9 mouse cellular contexts compared by ENCODE assay signal in genomic region chr1:172357550-172357949, GRCm38 (mm10). TPM values are rescaled to one million over a fixed set of nuclear protein-coding genes. Genes with fewer than 3 reads are reported as not detected.
A peak's percentile ranks its signal among the peaks of the same experiment; 100 is the strongest.
DNase-seq lines count a peak whose midpoint lies in the region; ATAC-seq and TF ChIP-seq lines count a peak whose summit lies in the region.
"Had no signal": no experiment of that assay in that cellular context is flagged by ENCODE, and none has a peak within 500 bp of the region (broad histone marks: within the 10 kb centered on the region; RNA-seq: fewer than 3 reads in every experiment).

No protein-coding gene starts in this region.

- peak; percentile 98 for TF ChIP-seq CTCF in layer of hippocampus, adult 2 months (conservative IDR thresholded peaks at IDR 0.05)
- peak; percentile 96 for TF ChIP-seq CTCF in ES-Bruce4 (IDR thresholded peaks at IDR 0.05; ENCODE audit: low read depth, low read length)

- 0% methylated on average over 1 of the region's 1 CpGs for WGBS in forebrain, embryonic 16.5 days

- no peak for TF ChIP-seq POLR2A in ES-Bruce4 (IDR thresholded peaks at IDR 0.05; ENCODE audit: insufficient read depth, low read length)

- no peaks in the 10 kb centered on the region for H3K4me1 ChIP-seq in ES-Bruce4 (ENCODE audit: control insufficient read depth, insufficient read depth, low read length)
- H3K4me1 ChIP-seq in forebrain, embryonic 16.5 days (replicated peaks; ENCODE audit: control insufficient read depth, insufficient read depth, low read length) = peaks cover 12% of the 10 kb centered on the region
- H3K4me1 ChIP-seq: embryonic facial prominence, embryonic 12.5 days had no signal

- peak; percentile 60 to 67 for DNase-seq in layer of hippocampus, adult 2 months (ENCODE audit: low spot score in 2 of 2)
- DNase-seq in layer of hippocampus, adult 11-12 months (ENCODE audit: low spot score) = no peak
- DNase-seq in cerebellum, adult 18-20 months = peak; percentile 59 to 87
- DNase-seq in kidney, adult 9 months = peak; percentile 57
- DNase-seq in testis, postnatal 10 days (ENCODE audit: low spot score) = peak; percentile 80

- peak; percentile 60 for ATAC-seq in forebrain, embryonic 16.5 days
- peak; percentile 98 for ATAC-seq in megakaryocyte, adult 5-6 weeks (ENCODE audit: poor library complexity, severe bottlenecking)

- no peak overlapping the region for H3K9ac ChIP-seq in ES-Bruce4 (ENCODE audit: low read depth, poor library complexity, severe bottlenecking)
- no peak overlapping the region for H3K9ac ChIP-seq in forebrain, embryonic 16.5 days (replicated peaks; ENCODE audit: low read depth, low read length)
- H3K9ac ChIP-seq: embryonic facial prominence, embryonic 12.5 days had no signal

- H3K27ac ChIP-seq in layer of hippocampus, adult 2 months = peak overlapping the region; percentile 70
- no peak overlapping the region for H3K27ac ChIP-seq in ES-Bruce4 (ENCODE audit: insufficient read depth, low read length)
- no peak overlapping the region for H3K27ac ChIP-seq in forebrain, embryonic 16.5 days (ENCODE audit: low read length)
- H3K27ac ChIP-seq: embryonic facial prominence, embryonic 12.5 days had no signal

- 0 out of 2 replicates have a peak, but pooled peaks have one; percentile 27 for TF ChIP-seq EP300 in ES-Bruce4 (IDR thresholded peaks at IDR 0.05; ENCODE audit: insufficient read depth, low read depth, low read length)

- no peak overlapping the region for H3K4me2 ChIP-seq in forebrain, embryonic 16.5 days (ENCODE audit: low read length)
- H3K4me2 ChIP-seq: embryonic facial prominence, embryonic 12.5 days had no signal

- H3K27me3 ChIP-seq in ES-Bruce4 (ENCODE audit: control insufficient read depth, insufficient read depth, low read length, poor library complexity, severe bottlenecking) = no peaks in the 10 kb centered on the region
- H3K27me3 ChIP-seq in forebrain, embryonic 16.5 days (replicated peaks; ENCODE audit: control insufficient read depth, insufficient read depth, low read length) = no peaks in the 10 kb centered on the region

- H3K9me3 ChIP-seq in ES-Bruce4 (replicated peaks; ENCODE audit: control insufficient read depth, insufficient read depth, low read length, poor library complexity, severe bottlenecking) = no peaks in the 10 kb centered on the region
- H3K9me3 ChIP-seq in forebrain, embryonic 16.5 days (ENCODE audit: control insufficient read depth, low read length) = no peaks in the 10 kb centered on the region
- H3K9me3 ChIP-seq: embryonic facial prominence, embryonic 12.5 days had no signal

- no peak overlapping the region for H3K4me3 ChIP-seq in layer of hippocampus, adult 2 months
- H3K4me3 ChIP-seq in ES-Bruce4 (ENCODE audit: low read depth, low read length) = no peak overlapping the region
- H3K4me3 ChIP-seq in forebrain, embryonic 16.5 days (replicated peaks; ENCODE audit: low read length) = no peak overlapping the region
- H3K4me3 ChIP-seq: embryonic facial prominence, embryonic 12.5 days had no signal

- H3K36me3 ChIP-seq in ES-Bruce4 (ENCODE audit: control insufficient read depth, insufficient read depth, low read length, poor library complexity, severe bottlenecking) = no peaks in the 10 kb centered on the region
- H3K36me3 ChIP-seq in forebrain, embryonic 16.5 days (ENCODE audit: control insufficient read depth, insufficient read depth) = no peaks in the 10 kb centered on the region
- H3K36me3 ChIP-seq: embryonic facial prominence, embryonic 12.5 days had no signal

RNA-seq across cellular contexts. Expression of gene Kcnj10, which starts 16.5 kb away (rescaled TPM):
- 10 to 100 TPM; 83.2 to 91.6 TPM for total RNA-seq in layer of hippocampus, adult 2 months (2021)
- polyA plus RNA-seq in ES-Bruce4 (2011; ENCODE audit: insufficient read depth, insufficient read length, low read depth, missing spikeins) = 1.0 and 1.3 TPM in 2 replicates
- 2.1 and 2.2 TPM in 2 replicates for polyA plus RNA-seq in forebrain, embryonic 16.5 days (2015; fragmentation: Nextera tagmentation; extraction: Ambion mirVana)
- 0.23 and 0.42 TPM in 2 replicates for total RNA-seq in megakaryocyte, adult 5-6 weeks (2015)
- 0.26 and 0.28 TPM in 2 replicates for total RNA-seq in megakaryocyte, adult 5-6 weeks (2017)

RNA-seq across cellular contexts. Expression of gene Pigm, which starts 18.8 kb away (rescaled TPM):
- 1 to 10 TPM; 8.3 to 9.2 TPM for total RNA-seq in layer of hippocampus, adult 2 months (2021)
- polyA plus RNA-seq in ES-Bruce4 (2011; ENCODE audit: insufficient read depth, insufficient read length, low read depth, missing spikeins) = 19.9 and 21.2 TPM in 2 replicates
- 4.5 and 4.7 TPM in 2 replicates for polyA plus RNA-seq in forebrain, embryonic 16.5 days (2015; fragmentation: Nextera tagmentation; extraction: Ambion mirVana)
- total RNA-seq in megakaryocyte, adult 5-6 weeks (2015) = 14.1 and 15.5 TPM in 2 replicates
- total RNA-seq in megakaryocyte, adult 5-6 weeks (2017) = 14.8 and 15.1 TPM in 2 replicates

RNA-seq across cellular contexts. Expression of gene Kcnj9, which starts 28.4 kb away (rescaled TPM):
- 10 to 100 TPM; 67.2 to 69.2 TPM for total RNA-seq in layer of hippocampus, adult 2 months (2021)
- not detected in 2 replicates for polyA plus RNA-seq in ES-Bruce4 (2011; ENCODE audit: insufficient read depth, insufficient read length, low read depth, missing spikeins)
- polyA plus RNA-seq in forebrain, embryonic 16.5 days (2015; fragmentation: Nextera tagmentation; extraction: Ambion mirVana) = 2.6 and 4.2 TPM in 2 replicates
- not detected in 2 replicates for total RNA-seq in megakaryocyte, adult 5-6 weeks (2015)
- not detected in 2 replicates for total RNA-seq in megakaryocyte, adult 5-6 weeks (2017)

RNA-seq across cellular contexts. Expression of gene Atp1a2, which starts 59.7 kb away (rescaled TPM):
- total RNA-seq in layer of hippocampus, adult 2 months (2021) = 100 to 1,000 TPM; 585 to 600 TPM
- 2.1 and 2.6 TPM in 2 replicates for polyA plus RNA-seq in ES-Bruce4 (2011; ENCODE audit: insufficient read depth, insufficient read length, low read depth, missing spikeins)
- polyA plus RNA-seq in forebrain, embryonic 16.5 days (2015; fragmentation: Nextera tagmentation; extraction: Ambion mirVana) = 42.4 and 47.1 TPM in 2 replicates
- total RNA-seq in megakaryocyte, adult 5-6 weeks (2015) = 0.02 TPM in 1 of 2 replicates, not detected in the other
- not detected in 2 replicates for total RNA-seq in megakaryocyte, adult 5-6 weeks (2017)

Comparison
In these comparisons a context has a peak if more than half of its experiments do, and no peak if none do; other contexts are left out.
1. RNA of gene Kcnj10, which starts 16.5 kb away (total RNA-seq): 83.2 to 91.6 TPM in layer of hippocampus, adult 2 months; 0.23 to 0.42 TPM in megakaryocyte, adult 5-6 weeks; every median in the first group is over 10 times any median in the second.
2. RNA of gene Kcnj9, which starts 28.4 kb away (total RNA-seq): 67.2 to 69.2 TPM in layer of hippocampus, adult 2 months; not detected in megakaryocyte, adult 5-6 weeks; every median in the first group is over 10 times any median in the second.